Mouse (Mus musculus): Measurements from ENCODE around the gene Ror1. TPM values are rescaled to one million over a fixed set of nuclear protein-coding genes. Genes with fewer than 3 reads are reported as not detected.

Ror1 gene
- polyA plus RNA-seq (2012; rRNA removed), result 1.1 and 2.9 TPM in 2 replicates

DNA sequence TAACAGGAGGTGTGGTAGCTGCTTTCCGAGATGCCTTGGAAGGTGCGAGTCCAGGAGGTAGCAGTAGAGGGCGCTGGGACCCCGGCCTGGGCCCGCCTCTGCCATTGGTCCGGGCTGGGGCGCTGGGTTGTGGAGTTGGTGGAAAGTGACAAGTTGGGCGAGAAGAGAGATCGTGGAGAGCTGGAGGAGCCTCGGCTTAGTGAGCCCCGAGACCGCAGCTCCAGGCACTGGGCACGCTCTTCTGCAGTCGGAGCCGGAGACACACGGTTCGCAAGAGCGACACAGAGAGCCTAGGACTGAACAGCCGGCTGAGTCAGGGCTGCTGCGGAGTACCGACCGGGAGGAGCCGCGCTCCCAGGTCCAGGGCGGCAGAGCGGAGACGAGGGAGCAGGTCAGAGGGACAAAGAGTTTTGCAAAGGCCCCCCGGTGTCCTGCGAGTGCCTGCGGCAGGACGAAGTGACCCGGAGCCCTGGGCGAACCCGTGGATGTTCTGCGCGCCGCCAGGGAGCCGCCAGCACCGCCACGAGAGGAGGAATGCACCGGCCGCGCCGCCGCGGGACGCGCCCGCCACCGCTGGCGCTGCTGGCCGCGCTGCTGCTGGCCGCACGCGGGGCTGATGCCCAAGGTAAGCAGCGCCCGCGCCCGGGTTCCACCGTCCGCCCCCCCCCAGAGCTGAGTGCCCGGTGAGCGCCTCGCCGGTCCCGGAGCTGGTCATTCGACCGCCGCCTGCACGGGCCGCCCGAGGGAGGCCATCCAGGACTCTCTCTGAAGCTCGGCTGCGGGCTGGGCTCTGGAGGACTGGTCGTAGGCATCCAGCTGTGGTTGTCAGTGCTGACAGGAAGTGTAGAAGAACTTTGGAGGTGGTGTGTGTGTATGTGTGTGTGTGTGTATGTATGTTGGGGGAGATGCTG is at the start of gene Ror1:
Gene Ror1 (plus strand): TSS at position 107 of the 911 bp plus-strand sequence.

DNA sequence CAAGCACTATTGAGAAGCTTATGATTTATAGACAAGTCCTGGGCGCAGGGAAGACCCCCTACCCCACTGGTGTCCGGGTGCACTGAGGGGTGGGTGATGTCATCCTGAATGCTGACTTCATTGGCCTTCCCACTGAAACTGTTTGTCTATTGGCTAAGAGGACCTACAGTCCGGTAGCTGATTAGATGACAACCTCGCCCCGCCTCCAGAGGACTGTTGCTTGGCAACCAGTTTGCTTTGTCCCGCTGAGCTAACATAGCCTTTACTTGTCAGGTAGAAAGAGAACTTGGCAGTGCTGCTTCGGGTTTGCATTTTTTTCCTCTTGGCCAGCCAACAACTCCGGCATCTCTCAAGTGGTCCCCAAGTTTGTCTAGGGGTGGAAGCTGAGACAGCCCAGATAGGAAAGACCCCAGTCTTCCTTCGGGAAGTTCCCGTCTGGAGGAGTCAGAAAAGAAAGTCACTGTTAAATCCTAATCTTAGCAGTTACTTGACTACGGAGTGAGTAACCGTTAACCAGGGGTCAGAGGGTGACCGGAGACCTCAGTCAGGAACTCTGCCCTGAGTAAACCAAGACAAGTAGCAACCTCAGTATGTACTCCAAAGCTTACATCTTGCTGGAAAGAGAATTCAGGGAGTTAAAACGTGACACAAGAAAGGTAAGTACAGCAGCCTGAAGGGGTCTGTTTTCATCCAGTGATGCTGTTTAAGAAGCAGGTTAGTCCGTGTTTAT is 383.2 kb downstream of the Ror1 start, which contains the start of gene Ube2u:
Gene Ube2u (plus strand): TSS at position 258 of the 730 bp plus-strand sequence.

Other genes with a start within 250 kb of the Ror1 start
- 34.8 and 41.5 TPM in 2 replicates for gene Pgm1, start 166.4 kb upstream of the Ror1 start, polyA plus RNA-seq (2012; rRNA removed)
- 7.5 and 9.8 TPM in 2 replicates for gene Itgb3bp, start 166.0 kb upstream of the Ror1 start, polyA plus RNA-seq (2012; rRNA removed)

Measured in central nervous system, embryonic 14 days (tissue).